Mouse (Mus musculus) liver, embryonic 14.5 days (tissue): ENCODE results near the gene Gm10518. TPM values are rescaled to one million over a fixed set of nuclear protein-coding genes. Genes with fewer than 3 reads are reported as not detected.

Experiments
- ATAC-seq: fragments of 200-750 bp; cut with Nextera tagmentation; 2 replicates; pipeline ENCODE4 v1.8.0; 2017; ENCODE audit warnings: moderate number of reproducible peaks, mild to moderate bottlenecking, moderate library complexity; ENCODE audit not compliant: insufficient read depth
- DNase-seq, 3 experiments: peaks; one replicate each; pipeline ENCODE4 v3.0.0-alpha.2; 2012 to 2013; ENCODE audit warnings: low read depth in 3 of 3, low spot score in 3 of 3
- H3K27ac ChIP-seq: fragments of 300-500 bp; sonication (generic); 2 replicates; pipeline ENCODE4 v1.5.1; 2014; ENCODE audit warnings: moderate library complexity, mild to moderate bottlenecking, control low read depth, inconsistent platforms
- H3K27me3 ChIP-seq: fragments of 300-500 bp; sonication (generic); 2 replicates; pipeline ENCODE4 v1.6.1; 2014; ENCODE audit warnings: mild to moderate bottlenecking, low read length, moderate library complexity; ENCODE audit not compliant: control insufficient read depth, insufficient read depth
- H3K36me3 ChIP-seq: fragments of 300-500 bp; sonication (generic); replicated peaks from 2 replicates; pipeline ENCODE4 v1.6.1; 2014; ENCODE audit warnings: low read depth; ENCODE audit not compliant: control insufficient read depth, insufficient read depth
- H3K4me1 ChIP-seq, 2 experiments: fragments of 200-500 bp in 1 of 2; fragments of 300-500 bp in 1 of 2; sonication (generic) in 1 of 2; replicated peaks; 2 replicates each; pipeline ENCODE4 v1.6.1; 2012 to 2014; ENCODE audit warnings: antibody characterized with exemption in 1 of 2, inconsistent platforms in 1 of 2, low read length in 1 of 2; ENCODE audit not compliant: control insufficient read depth in 2 of 2, insufficient read depth in 2 of 2
- H3K4me2 ChIP-seq: fragments of 300-500 bp; sonication (generic); 2 replicates; pipeline ENCODE4 v1.6.1; 2014; ENCODE audit warnings: low read depth, mild to moderate bottlenecking, control low read depth, moderate library complexity
- H3K4me3 ChIP-seq, 2 experiments: fragments of 200-500 bp in 1 of 2; fragments of 300-500 bp in 1 of 2; sonication (generic) in 1 of 2; 2 replicates each; pipeline ENCODE4 v1.5.1; 2012 to 2014; ENCODE audit warnings: low read depth in 2 of 2, low read length in 2 of 2, mild to moderate bottlenecking in 2 of 2, control low read depth in 1 of 2, inconsistent platforms in 1 of 2, moderate library complexity in 1 of 2; ENCODE audit not compliant: insufficient read depth in 1 of 2
- H3K9ac ChIP-seq: fragments of 300-500 bp; sonication (generic); replicated peaks from 2 replicates; pipeline ENCODE4 v1.6.1; 2014; ENCODE audit warnings: mild to moderate bottlenecking, control low read depth, moderate library complexity
- H3K9me3 ChIP-seq: fragments of 300-500 bp; sonication (generic); 2 replicates; pipeline ENCODE4 v1.6.1; 2016; ENCODE audit warnings: low read length, mixed read lengths; ENCODE audit not compliant: control insufficient read depth
- CTCF ChIP-seq: IDR thresholded peaks from 2 replicates; pipeline ENCODE4 v1.5.1; 2016; ENCODE audit warnings: antibody characterized with exemption, low read depth, control low read depth
- EP300 ChIP-seq: IDR thresholded peaks from 2 replicates; pipeline ENCODE4 v1.6.1; 2016; ENCODE audit warnings: antibody characterized with exemption, low read depth
- WGBS: fragments of 180-500 bp; shearing (Covaris S2); extraction: QIAGEN DNeasy Blood & Tissue Kit; methylation state at CpG from one replicate; pipeline ENCODE4 v1.1.7; 2014; ENCODE audit not compliant: insufficient replicate concordance; 5-methylcytosine and 5-hydroxymethylcytosine counted together
- polyA plus RNA-seq, 2 experiments: library from polyadenylated mRNA; depleted of rRNA in 1 of 2; stranded (reverse) in 1 of 2; unstranded in 1 of 2; fragments of >200 nt; fragmentation: Nextera tagmentation in 1 of 2; extraction: Ambion mirVana in 1 of 2; gene quantifications; 2 replicates each; pipeline versions ENCODE4 v1.2.1 to v1.2.3; 2012 to 2014

The Gm10518 gene
- polyA plus RNA-seq, 2 experiments = 0.37 TPM; not detected in 1

DNA sequence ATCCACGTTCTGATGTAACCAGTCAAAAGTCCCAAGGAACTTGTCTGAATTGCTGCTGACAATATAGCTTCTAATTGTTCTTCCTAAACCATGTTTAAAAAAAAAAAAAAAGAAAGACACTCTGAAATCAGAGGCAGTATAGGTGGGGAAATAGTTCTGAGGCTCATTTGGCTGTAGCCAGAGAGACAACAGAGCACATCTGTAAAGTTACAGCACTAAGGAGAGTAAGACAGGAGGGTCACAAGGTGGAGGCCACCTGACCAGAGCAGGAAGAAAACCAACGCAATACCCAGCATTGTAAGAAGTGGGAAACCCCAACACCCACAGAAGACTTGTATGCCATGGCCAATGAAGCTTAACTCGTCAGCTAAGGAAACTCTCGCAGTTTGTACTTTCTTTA, 19.1 kb upstream of the Gm10518 start:
- no peak overlapping the region for H3K27ac ChIP-seq
- H3K9ac ChIP-seq = no peak overlapping the region; the same call in 1 of the 2 replicates
- no peak overlapping the region for H3K4me2 ChIP-seq
- WGBS = 80% methylated on average over 4 of the region's 4 CpGs
- H3K27me3 ChIP-seq = no peaks in the 10 kb centered on the region
- DNase-seq (no peak), ATAC-seq (no peak)
- H3K9me3 ChIP-seq = no peaks in the 10 kb centered on the region
- no peak overlapping the region for H3K4me3 ChIP-seq
- TF ChIP-seq CTCF = no peak
- TF ChIP-seq EP300 = no peak
- no peaks in the 10 kb centered on the region for H3K4me1 ChIP-seq
- H3K36me3 ChIP-seq = peaks cover 84% of the 10 kb centered on the region

DNA sequence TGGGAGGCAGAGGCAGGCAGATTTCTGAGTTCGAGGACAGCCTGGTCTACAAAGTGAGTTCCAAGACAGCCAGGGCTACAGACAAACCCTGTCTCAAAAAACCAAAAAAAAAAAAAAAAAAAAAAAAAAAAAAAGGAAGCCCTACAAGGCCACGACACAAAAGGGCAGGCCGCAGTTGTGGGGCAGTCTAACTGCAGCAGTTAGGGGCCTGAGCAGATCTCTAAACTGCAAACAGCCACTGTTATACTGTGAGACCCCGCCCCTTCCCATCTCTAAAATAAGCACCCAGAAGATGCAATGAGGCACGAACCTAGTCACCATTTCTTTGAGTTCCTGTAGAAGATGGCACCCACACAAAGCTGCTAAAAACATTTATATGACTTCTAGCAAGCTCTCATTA, 17.7 kb upstream of the Gm10518 start:
- Histone ChIP-seq H3K9me3 (no peaks in the 10 kb centered on the region), H3K36me3 (peaks cover 85% of the 10 kb centered on the region), H3K27me3 (no peaks in the 10 kb centered on the region), H3K4me3 (no peak overlapping the region), H3K9ac (no peak overlapping the region), H3K27ac (no peak overlapping the region), H3K4me1 (no peaks in the 10 kb centered on the region), H3K4me2 (no peak overlapping the region)
- DNase-seq (no peak), ATAC-seq (no peak)
- 76% methylated on average over 5 of the region's 5 CpGs for WGBS
- TF ChIP-seq EP300 (no peak), CTCF (no peak)

DNA sequence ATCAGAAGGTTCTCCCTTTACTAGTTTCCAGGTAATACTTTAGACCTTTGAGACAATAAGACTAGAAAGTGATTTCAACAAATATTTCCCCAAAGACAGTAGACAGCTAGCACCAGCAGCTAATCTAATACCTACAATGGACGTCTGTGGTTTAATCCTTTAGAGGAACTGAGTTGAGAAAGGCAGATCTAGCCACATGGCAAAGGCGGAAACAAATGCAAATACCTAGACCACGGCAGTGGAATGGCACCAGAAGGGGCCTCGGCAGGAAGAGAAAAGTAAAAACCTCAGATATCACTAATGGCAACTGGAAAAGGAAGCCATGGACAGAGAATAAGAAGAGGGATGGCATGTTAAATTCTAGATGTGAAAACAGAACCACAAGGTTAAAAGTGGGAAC, 15.9 kb upstream of the Gm10518 start:
- peaks cover 86% of the 10 kb centered on the region for H3K36me3 ChIP-seq
- WGBS = 42% methylated on average over 4 of the region's 4 CpGs
- H3K4me2 ChIP-seq = no peak overlapping the region
- H3K4me3 ChIP-seq = no peak overlapping the region
- no peaks in the 10 kb centered on the region for H3K9me3 ChIP-seq
- DNase-seq (no peak), ATAC-seq (no peak)
- no peaks in the 10 kb centered on the region for H3K27me3 ChIP-seq
- peaks cover 0 to 1% of the 10 kb centered on the region in 2 experiments; a peak in 1 of 4 replicates for H3K4me1 ChIP-seq
- H3K9ac ChIP-seq = no peak overlapping the region
- no peak overlapping the region for H3K27ac ChIP-seq
- TF ChIP-seq CTCF (no peak), EP300 (no peak)

GRCm38 (mm10) chr1:179798794-179799193, 4.4 kb upstream of the Gm10518 start:
- no peak overlapping the region for H3K4me2 ChIP-seq
- TF ChIP-seq EP300 (no peak), CTCF (no peak)
- H3K27ac ChIP-seq = no peak overlapping the region
- H3K9me3 ChIP-seq = no peaks in the 10 kb centered on the region
- DNase-seq (no peak), ATAC-seq (no peak)
- no peaks in the 10 kb centered on the region for H3K27me3 ChIP-seq
- H3K4me3 ChIP-seq = no peak overlapping the region
- peaks cover 51% of the 10 kb centered on the region for H3K36me3 ChIP-seq
- peaks cover 10% of the 10 kb centered on the region in 2 experiments for H3K4me1 ChIP-seq
- H3K9ac ChIP-seq = no peak overlapping the region

DNA sequence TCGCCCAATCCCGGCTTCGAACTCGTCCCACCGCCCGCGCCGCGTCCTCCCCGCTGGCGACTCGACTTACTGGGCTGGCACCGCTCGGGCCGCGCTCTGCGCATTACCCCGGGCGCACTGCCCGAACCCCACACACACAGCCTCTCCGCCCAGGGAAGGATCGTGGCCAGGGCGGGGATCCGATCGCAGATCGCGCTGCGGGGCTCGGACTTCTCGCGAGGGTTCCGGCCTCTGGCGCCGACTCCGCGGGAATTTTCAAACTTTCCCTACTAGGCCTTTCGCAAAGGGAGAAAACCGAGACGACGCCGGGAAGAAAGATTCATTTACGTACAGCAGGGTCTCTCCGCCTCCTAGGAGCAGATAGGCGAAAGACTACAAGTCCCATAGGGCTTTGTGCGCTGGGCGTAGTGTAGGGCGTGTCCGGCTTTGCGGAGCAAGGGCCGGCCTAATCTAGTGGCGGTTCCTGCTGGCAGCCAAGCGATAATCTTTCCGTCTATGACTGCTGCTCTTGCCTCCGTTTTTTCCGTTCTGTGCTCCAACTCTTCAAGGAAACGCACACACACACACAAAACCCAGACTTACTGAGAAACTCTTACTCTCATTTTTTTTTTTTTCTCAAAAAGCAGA, 450 bp downstream of the Gm10518 start, which contains the start of gene Ahctf1:
TSS of gene Ahctf1 (minus strand) at position 168 of the 627 bp plus-strand sequence.
- Histone ChIP-seq H3K4me3 (peak within 1 kb of the TSS; percentile 86 to 99), H3K9ac (peak within 1 kb of the TSS; percentile 92), H3K4me1 (peaks cover 48 to 51% of the 10 kb centered on the region in 2 experiments), H3K9me3 (no peaks in the 10 kb centered on the region), H3K27ac (peak within 1 kb of the TSS; percentile 98), H3K36me3 (peaks cover 11% of the 10 kb centered on the region), H3K4me2 (peak within 1 kb of the TSS; percentile 98), H3K27me3 (no peaks in the 10 kb centered on the region)
- TF ChIP-seq CTCF (peak; percentile 66), EP300 (peak; percentile 82)
- peak; percentile 92 to 95 (median 93) for DNase-seq
- under 1% methylated on average over 56 of the region's 56 CpGs for WGBS
- ATAC-seq = peak; percentile 92
